Mouse (Mus musculus) cerebellum, adult 2 months (tissue): ENCODE measurements around the gene Ddb1.

Experiments used
- CTCF ChIP-seq: fragments of 200-500 bp; IDR thresholded peaks from 2 replicates; pipeline ENCODE4 v1.5.1; 2011; ENCODE audit warnings: low read depth, mild to moderate bottlenecking, control low read depth, low read length, moderate library complexity, borderline replicate concordance; ENCODE audit not compliant: insufficient read depth
- POLR2A ChIP-seq: fragments of 200-500 bp; IDR thresholded peaks from 2 replicates; pipeline ENCODE4 v1.6.1; 2011; ENCODE audit warnings: low read length, control low read depth, borderline replicate concordance; ENCODE audit not compliant: insufficient read depth

GRCm38 (mm10) chr19:10634872-10635318 is 29.8 kb downstream of the Ddb1 start:
- TF ChIP-seq POLR2A (peak; percentile 50; the same call in 1 of the 2 replicates), CTCF (no peak)
